Comparison of ENCODE assay signal across 46 mouse cellular contexts in the genomic region with DNA sequence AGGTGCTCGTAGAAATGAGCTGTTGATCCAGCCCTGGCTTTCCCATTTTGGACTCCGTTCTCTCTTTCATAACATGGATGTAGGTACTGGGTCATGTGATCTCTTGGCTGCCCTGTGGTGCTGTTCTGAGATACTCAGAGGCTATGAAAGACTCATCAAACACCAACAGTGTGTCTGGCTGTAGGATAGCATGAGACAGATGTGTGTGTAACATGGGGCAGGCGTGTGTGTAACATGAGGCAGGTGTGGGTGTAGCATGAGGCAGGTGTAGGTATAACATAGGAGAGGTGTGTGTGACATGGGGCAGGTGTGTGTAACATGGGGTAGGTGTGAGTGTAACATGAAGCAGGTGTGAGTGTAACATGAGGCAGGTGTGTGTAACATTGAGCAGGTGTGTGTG. TPM values are rescaled to one million over a fixed set of nuclear protein-coding genes. Genes with fewer than 3 reads are reported as not detected.
"Had no signal": no experiment of that assay in that cellular context is flagged by ENCODE, and none has a peak within 500 bp of the region (broad histone marks: within the 10 kb centered on the region; RNA-seq: fewer than 3 reads in every experiment).

No protein-coding gene starts in this region.

- DNase-seq: left cerebral cortex, postnatal 4 days; liver; liver, embryonic 13.5 days; liver, postnatal 0 days; lung, adult 18-20 months; lung, adult 2 months; lung, embryonic 14.5 days; lung, postnatal 10 days; lung, postnatal 14 days; lung, postnatal 36 days; lung, postnatal 4 days; midbrain, embryonic 14.5 days had no signal

- H3K9me3 ChIP-seq: limb, embryonic 10.5 days; limb, embryonic 12.5 days; limb, embryonic 13.5 days; limb, embryonic 15.5 days; liver, embryonic 12.5 days; liver, embryonic 13.5 days; liver, embryonic 15.5 days; lung, embryonic 15.5 days; midbrain, embryonic 10.5 days; midbrain, embryonic 12.5 days; midbrain, embryonic 13.5 days; midbrain, embryonic 15.5 days; neural tube, embryonic 12.5 days had no signal

- ATAC-seq: liver, embryonic 12.5 days; liver, postnatal 0 days; lung, postnatal 0 days; midbrain, embryonic 13.5 days; midbrain, embryonic 15.5 days; midbrain, embryonic 16.5 days had no signal

- H3K4me3 ChIP-seq: limb, embryonic 10.5 days; limb, embryonic 12.5 days; limb, embryonic 13.5 days; limb, embryonic 15.5 days; liver, embryonic 12.5 days; liver, embryonic 13.5 days; liver, embryonic 15.5 days; lung, embryonic 15.5 days; midbrain, embryonic 10.5 days; midbrain, embryonic 12.5 days; midbrain, embryonic 13.5 days; midbrain, embryonic 15.5 days; myocyte; neural tube, embryonic 12.5 days had no signal

- H3K4me1 ChIP-seq: limb, embryonic 10.5 days; limb, embryonic 13.5 days; limb, embryonic 15.5 days; liver, embryonic 12.5 days; liver, embryonic 13.5 days; liver, embryonic 15.5 days; lung, embryonic 15.5 days; midbrain, embryonic 12.5 days; midbrain, embryonic 13.5 days; midbrain, embryonic 15.5 days; neural tube, embryonic 12.5 days had no signal

- H3K36me3 ChIP-seq: limb, embryonic 10.5 days; limb, embryonic 12.5 days; limb, embryonic 13.5 days; limb, embryonic 15.5 days; liver, embryonic 12.5 days; liver, embryonic 13.5 days; liver, embryonic 15.5 days; lung, embryonic 15.5 days; midbrain, embryonic 10.5 days; midbrain, embryonic 12.5 days; midbrain, embryonic 13.5 days; midbrain, embryonic 15.5 days; neural tube, embryonic 12.5 days had no signal

- H3K9ac ChIP-seq: limb, embryonic 12.5 days; limb, embryonic 13.5 days; limb, embryonic 15.5 days; liver, embryonic 12.5 days; liver, embryonic 13.5 days; liver, embryonic 14.5 days; liver, embryonic 15.5 days; liver, postnatal 0 days; lung, embryonic 14.5 days; lung, embryonic 15.5 days; midbrain, embryonic 12.5 days; midbrain, embryonic 13.5 days; midbrain, embryonic 15.5 days; neural tube, embryonic 12.5 days had no signal

- H3K27ac ChIP-seq: limb, embryonic 10.5 days; limb, embryonic 12.5 days; limb, embryonic 13.5 days; limb, embryonic 15.5 days; liver, embryonic 12.5 days; liver, embryonic 13.5 days; liver, embryonic 14.5 days; liver, embryonic 15.5 days; lung, embryonic 15.5 days; macrophage; midbrain, embryonic 10.5 days; midbrain, embryonic 12.5 days; midbrain, embryonic 13.5 days; midbrain, embryonic 15.5 days; neural tube, embryonic 12.5 days had no signal

- H3K27me3 ChIP-seq: limb, embryonic 12.5 days; limb, embryonic 13.5 days; limb, embryonic 15.5 days; liver, embryonic 12.5 days; liver, embryonic 13.5 days; liver, embryonic 15.5 days; lung, embryonic 15.5 days; midbrain, embryonic 12.5 days; midbrain, embryonic 13.5 days; midbrain, embryonic 15.5 days; neural tube, embryonic 12.5 days had no signal

RNA-seq across cellular contexts. Expression of a gene that starts 2.0 kb away (rescaled TPM):
- total RNA-seq: left cerebral cortex, adult 8-10 months; left cerebral cortex, postnatal 10 days; left cerebral cortex, postnatal 14 days; left cerebral cortex, postnatal 25 days; left cerebral cortex, postnatal 36 days; left cerebral cortex, postnatal 4 days; liver, adult 2 months; megakaryocyte progenitor cell, adult 5-6 weeks; megakaryocyte-erythroid progenitor cell, adult 5-6 weeks; midbrain, postnatal 0 days; monocyte, adult 5-6 weeks had no signal
- polyA plus RNA-seq: limb, embryonic 10.5 days; limb, embryonic 11.5 days; limb, embryonic 12.5 days; limb, embryonic 13.5 days; limb, embryonic 14.5 days; limb, embryonic 15.5 days; liver, adult 2 months; liver, embryonic 11.5 days; liver, embryonic 12.5 days; liver, embryonic 13.5 days; liver, embryonic 14.5 days; liver, embryonic 15.5 days; liver, embryonic 16.5 days; liver, postnatal 0 days; lung, embryonic 14.5 days; lung, embryonic 15.5 days; lung, embryonic 16.5 days; macrophage; midbrain, embryonic 10.5 days; midbrain, embryonic 11.5 days; midbrain, embryonic 12.5 days; midbrain, embryonic 13.5 days; midbrain, embryonic 14.5 days; midbrain, embryonic 15.5 days; midbrain, embryonic 16.5 days; midbrain, postnatal 0 days; myocyte; neural tube, embryonic 11.5 days; neural tube, embryonic 12.5 days had no signal

RNA-seq across cellular contexts. Expression of a gene that starts 2.1 kb away (rescaled TPM):
- total RNA-seq: left cerebral cortex, adult 8-10 months; left cerebral cortex, postnatal 10 days; left cerebral cortex, postnatal 14 days; left cerebral cortex, postnatal 25 days; left cerebral cortex, postnatal 36 days; liver, adult 2 months; megakaryocyte progenitor cell, adult 5-6 weeks; megakaryocyte-erythroid progenitor cell, adult 5-6 weeks; midbrain, postnatal 0 days; monocyte, adult 5-6 weeks had no signal
- polyA plus RNA-seq: limb, embryonic 10.5 days; limb, embryonic 11.5 days; limb, embryonic 12.5 days; limb, embryonic 13.5 days; limb, embryonic 14.5 days; limb, embryonic 15.5 days; liver, adult 2 months; liver, embryonic 11.5 days; liver, embryonic 12.5 days; liver, embryonic 13.5 days; liver, embryonic 14.5 days; liver, embryonic 15.5 days; liver, embryonic 16.5 days; liver, postnatal 0 days; lung, embryonic 14.5 days; lung, embryonic 15.5 days; lung, embryonic 16.5 days; macrophage; midbrain, embryonic 10.5 days; midbrain, embryonic 11.5 days; midbrain, embryonic 12.5 days; midbrain, embryonic 13.5 days; midbrain, embryonic 14.5 days; midbrain, embryonic 15.5 days; midbrain, embryonic 16.5 days; midbrain, postnatal 0 days; myocyte; neural tube, embryonic 11.5 days; neural tube, embryonic 12.5 days had no signal

RNA-seq across cellular contexts. Expression of a gene that starts 22.0 kb away (rescaled TPM):
- total RNA-seq: left cerebral cortex, adult 8-10 months; left cerebral cortex, postnatal 10 days; left cerebral cortex, postnatal 14 days; left cerebral cortex, postnatal 25 days; left cerebral cortex, postnatal 36 days; left cerebral cortex, postnatal 4 days; liver, adult 2 months; megakaryocyte progenitor cell, adult 5-6 weeks; megakaryocyte-erythroid progenitor cell, adult 5-6 weeks; midbrain, postnatal 0 days; monocyte, adult 5-6 weeks had no signal
- polyA plus RNA-seq: limb, embryonic 10.5 days; limb, embryonic 11.5 days; limb, embryonic 12.5 days; limb, embryonic 13.5 days; limb, embryonic 14.5 days; limb, embryonic 15.5 days; liver, adult 2 months; liver, embryonic 11.5 days; liver, embryonic 12.5 days; liver, embryonic 13.5 days; liver, embryonic 14.5 days; liver, embryonic 15.5 days; liver, embryonic 16.5 days; liver, postnatal 0 days; lung, embryonic 14.5 days; lung, embryonic 15.5 days; lung, embryonic 16.5 days; lung, postnatal 0 days; macrophage; midbrain, embryonic 10.5 days; midbrain, embryonic 11.5 days; midbrain, embryonic 12.5 days; midbrain, embryonic 13.5 days; midbrain, embryonic 14.5 days; midbrain, embryonic 15.5 days; midbrain, embryonic 16.5 days; midbrain, postnatal 0 days; myocyte; neural tube, embryonic 11.5 days; neural tube, embryonic 12.5 days had no signal

RNA-seq across cellular contexts. Expression of a gene that starts 23.2 kb away (rescaled TPM):
- total RNA-seq: left cerebral cortex, adult 8-10 months; left cerebral cortex, postnatal 10 days; left cerebral cortex, postnatal 14 days; left cerebral cortex, postnatal 25 days; left cerebral cortex, postnatal 36 days; left cerebral cortex, postnatal 4 days; liver, adult 2 months; megakaryocyte-erythroid progenitor cell, adult 5-6 weeks; midbrain, postnatal 0 days; monocyte, adult 5-6 weeks had no signal
- polyA plus RNA-seq: limb, embryonic 10.5 days; limb, embryonic 11.5 days; limb, embryonic 12.5 days; limb, embryonic 13.5 days; limb, embryonic 14.5 days; limb, embryonic 15.5 days; liver, embryonic 11.5 days; liver, embryonic 12.5 days; liver, embryonic 13.5 days; liver, embryonic 14.5 days; liver, embryonic 15.5 days; liver, embryonic 16.5 days; liver, postnatal 0 days; lung, embryonic 14.5 days; lung, embryonic 15.5 days; lung, embryonic 16.5 days; lung, postnatal 0 days; macrophage; midbrain, embryonic 10.5 days; midbrain, embryonic 11.5 days; midbrain, embryonic 12.5 days; midbrain, embryonic 13.5 days; midbrain, embryonic 14.5 days; midbrain, embryonic 15.5 days; midbrain, embryonic 16.5 days; midbrain, postnatal 0 days; myocyte; neural tube, embryonic 11.5 days; neural tube, embryonic 12.5 days had no signal

RNA-seq across cellular contexts. Expression of a gene that starts 30.1 kb away (rescaled TPM):
- total RNA-seq: left cerebral cortex, adult 8-10 months; left cerebral cortex, postnatal 36 days; left cerebral cortex, postnatal 4 days; liver, adult 2 months; megakaryocyte progenitor cell, adult 5-6 weeks; megakaryocyte-erythroid progenitor cell, adult 5-6 weeks; midbrain, postnatal 0 days; monocyte, adult 5-6 weeks had no signal
- polyA plus RNA-seq: limb, embryonic 10.5 days; limb, embryonic 11.5 days; limb, embryonic 12.5 days; limb, embryonic 13.5 days; liver, embryonic 11.5 days; liver, embryonic 15.5 days; liver, postnatal 0 days; macrophage; midbrain, embryonic 10.5 days; midbrain, embryonic 11.5 days; midbrain, embryonic 12.5 days; midbrain, embryonic 13.5 days; midbrain, embryonic 14.5 days; midbrain, embryonic 15.5 days; midbrain, embryonic 16.5 days; midbrain, postnatal 0 days; myocyte; neural tube, embryonic 11.5 days; neural tube, embryonic 12.5 days had no signal
